20 mouse cellular contexts compared by ENCODE assay signal in genomic region chr2:155075649-155076048, GRCm38 (mm10). TPM values are rescaled to one million over a fixed set of nuclear protein-coding genes. Genes with fewer than 3 reads are reported as not detected.
DNase-seq lines count a peak whose midpoint lies in the region; ATAC-seq and TF ChIP-seq lines count a peak whose summit lies in the region.
"Had no signal": no experiment of that assay in that cellular context is flagged by ENCODE, and none has a peak within 500 bp of the region (broad histone marks: within the 10 kb centered on the region; RNA-seq: fewer than 3 reads in every experiment).

No protein-coding gene starts in this region.

- no peaks in the 10 kb centered on the region for H3K9me3 ChIP-seq in hindbrain, postnatal 0 days (ENCODE audit: low read length)
- H3K9me3 ChIP-seq in hindbrain, embryonic 11.5 days (ENCODE audit: control insufficient read depth, low read length), result no peaks in the 10 kb centered on the region
- no peaks in the 10 kb centered on the region for H3K9me3 ChIP-seq in neural tube, embryonic 13.5 days
- H3K9me3 ChIP-seq in liver, embryonic 15.5 days (replicated peaks), result no peaks in the 10 kb centered on the region
- H3K9me3 ChIP-seq: forebrain, embryonic 10.5 days; G1E; heart, embryonic 15.5 days; midbrain, embryonic 12.5 days had no signal

- H3K9ac ChIP-seq in hindbrain, postnatal 0 days (replicated peaks; ENCODE audit: low read length), result no peak overlapping the region
- H3K9ac ChIP-seq in hindbrain, embryonic 11.5 days (ENCODE audit: low read depth, low read length), result no peak overlapping the region
- no peak overlapping the region for H3K9ac ChIP-seq in neural tube, embryonic 13.5 days
- no peak overlapping the region for H3K9ac ChIP-seq in liver, embryonic 15.5 days
- H3K9ac ChIP-seq: liver, embryonic 14.5 days had no signal

- no peak for TF ChIP-seq CTCF in hindbrain, postnatal 0 days (IDR thresholded peaks at IDR 0.05; ENCODE audit: low read depth)
- no peak for TF ChIP-seq CTCF in olfactory bulb, adult 2 months (IDR thresholded peaks at IDR 0.05; ENCODE audit: insufficient read depth, low read depth, low read length)

- no peak for DNase-seq in hindbrain, postnatal 0 days (ENCODE audit: low spot score)
- DNase-seq in hindbrain, embryonic 11.5 days (ENCODE audit: low spot score), result no peak
- DNase-seq in neural tube, embryonic 10.5 days (ENCODE audit: extremely low spot score, low spot score), result no peak
- no peak for DNase-seq in gastrocnemius, postnatal 4 days (ENCODE audit: low spot score in 2 of 2)
- no peak for DNase-seq in layer of hippocampus, postnatal 14 days (ENCODE audit: low spot score in 2 of 2)
- DNase-seq: adrenal gland, adult 2 months; gastrocnemius, postnatal 25 days; heart, postnatal 36 days; kidney, adult 11 months; left cerebral cortex, postnatal 4 days; thymus, postnatal 25 days had no signal

- no peak for TF ChIP-seq POLR2A in olfactory bulb, adult 2 months (IDR thresholded peaks at IDR 0.05; ENCODE audit: insufficient read depth, low read depth, low read length)

- no peaks in the 10 kb centered on the region for H3K36me3 ChIP-seq in hindbrain, postnatal 0 days (ENCODE audit: insufficient read depth, low read length)
- no peaks in the 10 kb centered on the region for H3K36me3 ChIP-seq in hindbrain, embryonic 11.5 days (ENCODE audit: control insufficient read depth, insufficient read depth, low read length)
- no peaks in the 10 kb centered on the region for H3K36me3 ChIP-seq in neural tube, embryonic 13.5 days
- H3K36me3 ChIP-seq in liver, embryonic 15.5 days (replicated peaks), result no peaks in the 10 kb centered on the region
- H3K36me3 ChIP-seq: heart, embryonic 15.5 days; midbrain, embryonic 12.5 days had no signal

- WGBS in hindbrain, postnatal 0 days, result 84% methylated on average over 6 of the region's 6 CpGs
- WGBS in hindbrain, embryonic 11.5 days, result 83% methylated on average over 6 of the region's 6 CpGs
- 84% methylated on average over 6 of the region's 6 CpGs for WGBS in neural tube, embryonic 13.5 days
- 62% methylated on average over 6 of the region's 6 CpGs for WGBS in liver, embryonic 15.5 days (ENCODE audit: insufficient replicate concordance)
- 91% methylated on average over 6 of the region's 6 CpGs for WGBS in olfactory bulb, adult 2 months

- peak overlapping the region; percentile 78; the same call in 1 of the 2 replicates for H3K27ac ChIP-seq in hindbrain, postnatal 0 days
- no peak overlapping the region for H3K27ac ChIP-seq in hindbrain, embryonic 11.5 days (ENCODE audit: low read depth, low read length)
- no peak overlapping the region for H3K27ac ChIP-seq in neural tube, embryonic 13.5 days (replicated peaks)
- no peak overlapping the region for H3K27ac ChIP-seq in liver, embryonic 15.5 days (replicated peaks)
- H3K27ac ChIP-seq in olfactory bulb, adult 2 months (ENCODE audit: insufficient read depth, low read depth, low read length), result 0 out of 2 replicates have a peak overlapping the region, but pooled peaks have one; percentile 79
- H3K27ac ChIP-seq: liver, embryonic 14.5 days; midbrain, embryonic 12.5 days had no signal

- 0 out of 2 replicates have a peak, but pooled peaks cover 8% of the 10 kb centered on the region for H3K4me1 ChIP-seq in hindbrain, postnatal 0 days (ENCODE audit: insufficient read depth, low read length)
- H3K4me1 ChIP-seq in hindbrain, embryonic 11.5 days (replicated peaks; ENCODE audit: control insufficient read depth, insufficient read depth, low read length), result no peaks in the 10 kb centered on the region
- H3K4me1 ChIP-seq in neural tube, embryonic 13.5 days (replicated peaks), result peaks cover 26% of the 10 kb centered on the region
- peaks cover 47% of the 10 kb centered on the region for H3K4me1 ChIP-seq in liver, embryonic 15.5 days (replicated peaks)
- peaks cover 10% of the 10 kb centered on the region for H3K4me1 ChIP-seq in olfactory bulb, adult 2 months (ENCODE audit: control insufficient read depth, insufficient read depth, low read length)

- no peak for ATAC-seq in hindbrain, postnatal 0 days
- ATAC-seq in hindbrain, embryonic 11.5 days (ENCODE audit: low FRiP score), result no peak
- ATAC-seq in neural tube, embryonic 13.5 days (ENCODE audit: low read depth), result no peak
- ATAC-seq in liver, embryonic 15.5 days (ENCODE audit: insufficient read depth), result no peak
- ATAC-seq: Patski had no signal

- no peaks in the 10 kb centered on the region for H3K27me3 ChIP-seq in hindbrain, postnatal 0 days (ENCODE audit: insufficient read depth, low read length)
- H3K27me3 ChIP-seq in hindbrain, embryonic 11.5 days (ENCODE audit: control insufficient read depth, insufficient read depth, low read length), result no peaks in the 10 kb centered on the region
- H3K27me3 ChIP-seq in neural tube, embryonic 13.5 days, result no peaks in the 10 kb centered on the region
- H3K27me3 ChIP-seq in liver, embryonic 15.5 days, result 0 out of 2 replicates have a peak, but pooled peaks cover 3% of the 10 kb centered on the region
- H3K27me3 ChIP-seq: heart, embryonic 15.5 days; midbrain, embryonic 12.5 days; Patski had no signal

- no peak overlapping the region for H3K4me3 ChIP-seq in hindbrain, postnatal 0 days (ENCODE audit: low read length)
- no peak overlapping the region for H3K4me3 ChIP-seq in hindbrain, embryonic 11.5 days (ENCODE audit: low read depth, low read length)
- no peak overlapping the region for H3K4me3 ChIP-seq in neural tube, embryonic 13.5 days
- H3K4me3 ChIP-seq in liver, embryonic 15.5 days (replicated peaks), result no peak overlapping the region
- H3K4me3 ChIP-seq in olfactory bulb, adult 2 months (ENCODE audit: insufficient read depth, low read depth, low read length), result no peak overlapping the region

- H3K4me2 ChIP-seq in hindbrain, postnatal 0 days (ENCODE audit: low read depth, low read length), result no peak overlapping the region
- H3K4me2 ChIP-seq in hindbrain, embryonic 11.5 days (replicated peaks; ENCODE audit: low read depth, low read length), result no peak overlapping the region
- H3K4me2 ChIP-seq in neural tube, embryonic 13.5 days, result peak overlapping the region; percentile 61; the same call in 1 of the 2 replicates
- H3K4me2 ChIP-seq in liver, embryonic 15.5 days, result peak overlapping the region; percentile 96; the same call in 1 of the 2 replicates

RNA-seq across cellular contexts. Expression of gene Ahcy, which starts 1.4 kb away (rescaled TPM):
- total RNA-seq in hindbrain, postnatal 0 days (2014; rRNA removed), result 62.3 and 68.0 TPM in 2 replicates
- polyA plus RNA-seq in hindbrain, postnatal 0 days (2015; fragmentation: Nextera tagmentation; extraction: Ambion mirVana), result 29.6 and 31.1 TPM in 2 replicates
- polyA plus RNA-seq in hindbrain, embryonic 11.5 days (2014; fragmentation: Nextera tagmentation; extraction: Ambion mirVana), result 75.6 and 75.8 TPM in 2 replicates
- 31.6 and 35.5 TPM in 2 replicates for polyA plus RNA-seq in neural tube, embryonic 13.5 days (2015; fragmentation: Nextera tagmentation; extraction: Ambion mirVana)
- 63.1 and 74.4 TPM in 2 replicates for polyA plus RNA-seq in liver, embryonic 15.5 days (2015; fragmentation: Nextera tagmentation; extraction: Ambion mirVana)
- not detected in 2 replicates for polyA plus RNA-seq in olfactory bulb, adult 2 months (2012; ENCODE audit: insufficient read depth, insufficient read length, low replicate concordance, missing spikeins)
- total RNA-seq in gastrocnemius, postnatal 4 days (2021), result 10 to 100 TPM; 25.9 to 28.3 TPM
- total RNA-seq in layer of hippocampus, postnatal 14 days (2021), result 10 to 100 TPM; 12.2 to 13.0 TPM

RNA-seq across cellular contexts. Expression of gene Gm14226, which starts 57.6 kb away (rescaled TPM):
- 0.58 TPM in 1 of 2 replicates, not detected in the other for total RNA-seq in hindbrain, postnatal 0 days (2014; rRNA removed)
- 0.08 and 0.14 TPM in 2 replicates for polyA plus RNA-seq in hindbrain, postnatal 0 days (2015; fragmentation: Nextera tagmentation; extraction: Ambion mirVana)
- 0.60 and 0.62 TPM in 2 replicates for polyA plus RNA-seq in hindbrain, embryonic 11.5 days (2014; fragmentation: Nextera tagmentation; extraction: Ambion mirVana)
- 0.29 and 0.36 TPM in 2 replicates for polyA plus RNA-seq in neural tube, embryonic 13.5 days (2015; fragmentation: Nextera tagmentation; extraction: Ambion mirVana)
- 0.25 and 0.32 TPM in 2 replicates for polyA plus RNA-seq in liver, embryonic 15.5 days (2015; fragmentation: Nextera tagmentation; extraction: Ambion mirVana)
- polyA plus RNA-seq in olfactory bulb, adult 2 months (2012; ENCODE audit: insufficient read depth, insufficient read length, low replicate concordance, missing spikeins), result not detected in 2 replicates
- not detected for total RNA-seq in gastrocnemius, postnatal 4 days (2021)
- under 1 TPM; 0.18 to 0.19 TPM for total RNA-seq in layer of hippocampus, postnatal 14 days (2021)
- total RNA-seq: gastrocnemius, postnatal 25 days had no signal
- polyA plus RNA-seq: G1E had no signal

RNA-seq across cellular contexts. Expression of gene Itch, which starts 57.7 kb away (rescaled TPM):
- total RNA-seq in hindbrain, postnatal 0 days (2014; rRNA removed), result 31.4 and 32.5 TPM in 2 replicates
- 22.2 and 22.5 TPM in 2 replicates for polyA plus RNA-seq in hindbrain, postnatal 0 days (2015; fragmentation: Nextera tagmentation; extraction: Ambion mirVana)
- polyA plus RNA-seq in hindbrain, embryonic 11.5 days (2014; fragmentation: Nextera tagmentation; extraction: Ambion mirVana), result 54.1 and 56.6 TPM in 2 replicates
- polyA plus RNA-seq in neural tube, embryonic 13.5 days (2015; fragmentation: Nextera tagmentation; extraction: Ambion mirVana), result 47.7 and 48.7 TPM in 2 replicates
- 16.0 and 17.2 TPM in 2 replicates for polyA plus RNA-seq in liver, embryonic 15.5 days (2015; fragmentation: Nextera tagmentation; extraction: Ambion mirVana)
- not detected in 2 replicates for polyA plus RNA-seq in olfactory bulb, adult 2 months (2012; ENCODE audit: insufficient read depth, insufficient read length, low replicate concordance, missing spikeins)
- total RNA-seq in gastrocnemius, postnatal 4 days (2021), result 10 to 100 TPM; 36.0 to 39.2 TPM
- total RNA-seq in layer of hippocampus, postnatal 14 days (2021), result 10 to 100 TPM; 44.8 to 45.6 TPM

Comparison
In these comparisons a context has a peak if more than half of its experiments do, and no peak if none do; other contexts are left out.
1. H3K27ac ChIP-seq: peak in hindbrain, postnatal 0 days (single experiment) and olfactory bulb, adult 2 months (single experiment); none in hindbrain, embryonic 11.5 days (single experiment), neural tube, embryonic 13.5 days (single experiment) and liver, embryonic 15.5 days (single experiment).
2. H3K4me2 ChIP-seq: peak in neural tube, embryonic 13.5 days (single experiment) and liver, embryonic 15.5 days (single experiment); none in hindbrain, postnatal 0 days (single experiment) and hindbrain, embryonic 11.5 days (single experiment).
3. RNA of gene Ahcy, which starts 1.4 kb away (polyA plus RNA-seq): 75.6 to 75.8 TPM in hindbrain, embryonic 11.5 days, 63.1 to 74.4 TPM in liver, embryonic 15.5 days, 31.6 to 35.5 TPM in neural tube, embryonic 13.5 days and 29.6 to 31.1 TPM in hindbrain, postnatal 0 days; not detected in olfactory bulb, adult 2 months; every median in the first group is over 10 times any median in the second.